Mouse (Mus musculus) liver (tissue): ENCODE measurements around the gene 3110082I17Rik.
A peak's percentile ranks its signal among the peaks of the same experiment; 100 is the strongest.

Source experiments
- DNase-seq: peaks from one replicate; pipeline ENCODE4 v3.0.0-alpha.2; 2020; ENCODE audit warnings: mixed read lengths

Gene 3110082I17Rik

GRCm38 (mm10) chr5:139321331-139321730 is 139.0 kb downstream of the 3110082I17Rik start:
- no peak for DNase-seq

GRCm38 (mm10) chr5:139320424-139320823 is 139.9 kb downstream of the 3110082I17Rik start:
- no peak for DNase-seq

DNA sequence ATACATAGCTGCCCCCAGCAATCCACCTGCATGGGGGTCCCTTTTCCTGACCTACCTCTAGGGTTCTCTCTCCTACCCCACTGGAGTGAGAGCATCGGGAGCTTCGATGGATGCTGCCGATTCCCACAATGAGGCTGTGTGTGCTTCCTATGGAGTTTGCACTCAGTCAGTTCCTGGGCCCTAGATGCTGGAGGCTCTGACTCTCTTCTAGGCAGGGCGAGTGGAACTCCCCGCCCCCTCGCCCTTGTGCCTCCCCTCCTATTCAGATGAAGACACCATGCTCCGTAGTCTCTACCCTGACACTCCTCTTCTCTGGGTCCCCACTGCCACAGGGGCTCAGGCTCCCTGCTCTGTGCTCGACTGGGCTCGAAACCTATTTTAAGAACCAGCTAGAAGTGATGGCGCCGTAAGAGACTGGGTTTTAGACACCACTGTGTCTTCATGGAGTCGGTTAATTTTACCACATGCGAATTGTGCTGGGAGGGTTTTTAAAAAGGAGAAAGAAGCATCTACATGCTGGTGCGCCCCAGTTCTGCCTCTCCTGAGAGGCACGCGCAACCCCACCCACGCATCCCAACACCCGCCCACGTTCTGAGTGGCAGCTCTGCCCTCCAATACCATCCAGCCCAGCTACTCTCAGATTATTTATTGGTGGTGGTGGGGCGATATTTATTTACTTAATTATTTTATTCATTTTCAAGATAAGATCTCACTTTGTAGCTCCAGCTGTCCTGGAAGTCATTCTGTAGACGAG is 142.4 kb downstream of the 3110082I17Rik start:
- no peak for DNase-seq

DNA sequence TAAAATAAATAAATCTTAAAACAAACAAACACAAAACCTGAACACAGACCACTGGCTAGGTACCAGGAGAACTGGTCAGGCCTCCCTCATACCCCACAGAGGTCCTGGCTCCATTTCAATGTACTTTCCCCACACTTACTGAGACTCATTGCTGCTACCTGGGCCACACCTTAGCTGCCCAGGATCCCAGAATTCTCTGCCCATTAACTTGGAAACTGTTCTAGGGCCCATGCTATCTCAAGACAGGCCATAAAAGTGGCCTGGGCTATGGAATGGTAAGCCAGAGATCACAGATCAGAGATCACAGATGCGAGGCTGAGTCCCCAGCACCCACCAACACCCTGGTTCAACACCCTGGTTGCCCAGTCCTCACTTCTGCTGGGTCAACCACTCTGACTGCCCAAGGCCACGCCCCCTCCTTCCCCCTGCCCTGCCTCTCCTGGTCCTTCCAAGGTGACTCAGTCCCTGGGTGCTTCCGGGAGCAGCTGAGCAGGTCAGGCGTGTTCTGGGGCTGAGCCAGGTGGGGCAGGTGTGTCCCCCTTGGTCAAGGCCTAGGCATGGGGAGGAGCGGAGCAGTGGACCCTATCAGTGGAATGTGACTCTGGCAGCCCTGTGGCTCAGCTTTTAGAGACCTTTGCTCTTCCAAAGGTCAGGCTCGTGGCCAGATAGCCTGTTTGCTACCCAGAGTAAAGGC is 143.2 kb downstream of the 3110082I17Rik start:
- DNase-seq = peak; percentile 54

DNA sequence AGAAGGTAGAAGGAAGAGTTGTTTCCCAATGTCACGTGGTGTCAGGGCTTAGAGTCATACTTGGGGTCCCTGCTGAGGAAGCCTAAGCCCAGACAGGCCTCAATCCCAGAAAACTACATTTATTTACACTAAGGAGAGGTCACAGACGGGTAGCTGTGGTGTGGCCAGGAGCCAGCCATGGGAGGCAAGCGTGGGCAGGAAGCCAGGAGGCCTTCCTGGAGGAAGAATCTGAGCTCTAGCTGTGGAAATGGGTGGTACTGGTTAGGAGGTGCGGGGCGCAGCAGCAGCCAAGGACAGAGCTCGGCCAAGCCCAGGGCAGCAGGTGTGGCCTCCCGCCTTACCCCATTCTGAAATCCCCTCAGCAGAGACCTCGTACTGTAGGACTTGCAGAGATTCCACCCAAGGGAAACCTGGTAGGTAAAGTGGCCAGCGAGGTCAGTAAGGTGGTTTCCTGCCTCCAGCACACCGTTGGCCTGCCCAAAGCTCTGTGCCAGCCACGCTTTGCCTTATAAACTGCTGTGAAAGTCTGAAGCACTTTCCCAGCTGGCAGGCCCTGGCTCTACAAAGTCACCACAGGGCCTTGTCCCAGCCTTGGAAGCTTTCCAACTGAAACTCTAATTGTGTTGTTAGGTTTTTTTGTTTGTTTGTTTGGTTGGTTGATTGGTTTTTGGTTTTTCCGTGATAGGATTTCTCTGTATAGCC is 145.2 kb downstream of the 3110082I17Rik start:
- DNase-seq = no peak

DNA sequence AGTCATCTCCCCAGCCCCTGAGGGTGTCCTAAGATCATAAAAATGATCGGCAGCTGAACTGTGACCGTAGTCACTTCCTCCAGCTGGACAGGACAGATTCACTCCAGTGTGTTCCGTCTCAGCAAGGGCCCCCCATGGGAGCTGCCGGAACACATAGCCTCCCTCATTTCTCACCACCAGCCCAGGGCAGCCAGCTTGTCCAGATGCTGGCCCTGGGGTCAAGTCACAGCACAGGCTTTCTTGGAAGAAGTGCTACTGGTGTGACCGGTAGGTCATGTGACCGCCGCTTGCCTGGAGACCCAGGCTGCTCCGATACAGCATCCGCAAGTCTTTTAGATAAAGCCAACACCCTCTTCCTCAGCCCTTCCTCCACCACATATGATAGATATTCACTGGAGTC is 146.8 kb downstream of the 3110082I17Rik start:
- no peak for DNase-seq

- DNase-seq = no peak
Measured at GRCm38 (mm10) chr5:139311822-139312221, 148.5 kb downstream of the 3110082I17Rik start.

DNA sequence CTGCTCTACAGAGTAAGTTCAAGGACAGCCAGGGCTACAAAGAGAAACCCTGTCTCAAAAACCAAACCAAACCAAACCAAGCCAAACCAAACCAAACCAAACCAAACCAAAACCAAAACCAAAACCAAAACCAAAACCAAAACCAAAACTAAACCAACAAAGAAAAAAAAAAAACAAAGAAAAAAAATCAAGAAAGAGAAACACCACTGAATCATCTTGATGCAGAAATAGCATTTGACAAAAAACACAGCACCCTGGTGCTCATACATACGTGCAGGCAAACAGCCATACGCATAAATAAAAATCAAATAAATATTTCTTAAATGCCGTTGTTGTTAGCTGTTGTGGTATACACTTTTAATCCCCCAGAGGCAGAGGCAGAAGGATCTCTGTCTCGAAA is 149.8 kb downstream of the 3110082I17Rik start:
- no peak for DNase-seq

- DNase-seq = no peak
Measured at GRCm38 (mm10) chr5:139309946-139310345, 150.4 kb downstream of the 3110082I17Rik start.
